Mouse (Mus musculus) C3H10T1/2 (cell line): ENCODE results near the gene Mob3a. TPM values are rescaled to one million over a fixed set of nuclear protein-coding genes. Genes with fewer than 3 reads are reported as not detected.

Experiments used
- polyA plus RNA-seq, 2 experiments: library from polyadenylated mRNA; unstranded; fragments of >200 nt; fragmentation: generic; extraction: Trizol; gene quantifications; one replicate each; pipeline ENCODE4 v1.2.1; 2012; ENCODE audit warnings: missing spikeins in 2 of 2

Gene Mob3a
- polyA plus RNA-seq: 10 to 100 TPM; 19.8 to 24.3 TPM

DNA sequence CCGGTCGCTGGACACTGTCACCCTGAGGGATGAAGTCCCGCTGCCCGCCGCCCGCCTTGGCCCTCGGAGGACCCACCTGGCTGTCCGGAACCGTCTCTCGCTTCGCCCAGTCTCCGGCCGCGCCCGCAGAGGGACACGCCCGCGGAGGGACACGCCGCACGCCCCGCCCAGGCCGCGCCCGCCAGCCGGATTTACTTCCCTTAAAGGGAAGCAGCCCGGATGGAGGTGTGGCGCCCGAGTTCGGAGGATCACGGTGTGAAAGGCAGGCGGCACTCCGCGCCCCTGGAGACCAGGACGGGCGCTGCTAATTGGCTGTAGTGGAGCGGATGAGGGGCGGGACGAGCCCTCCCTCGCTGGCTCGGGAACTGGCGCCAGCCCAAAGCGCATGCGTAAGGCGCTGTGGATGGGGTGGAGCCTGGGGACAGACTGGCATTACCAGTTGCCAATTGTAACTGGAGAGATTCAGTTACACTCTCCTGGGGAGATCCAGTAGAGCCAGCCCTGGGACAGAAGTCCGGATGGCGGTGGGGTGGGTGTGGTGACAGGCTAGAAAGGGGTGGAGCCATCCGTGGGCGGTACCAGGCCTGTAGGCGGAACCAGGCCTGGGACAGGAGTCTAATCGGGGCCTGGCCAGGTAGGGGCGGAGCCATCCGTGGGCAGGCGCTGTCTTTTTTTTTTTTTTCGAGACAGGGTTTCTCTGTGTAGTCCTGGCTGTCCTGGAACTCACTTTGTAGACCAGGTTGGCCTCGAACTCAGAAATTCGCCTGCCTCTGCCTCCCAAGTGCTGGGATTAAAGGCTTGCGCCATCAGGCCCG is at the start of gene Mob3a, which contains the start of gene Izumo4:
Gene Mob3a (minus strand): TSS at position 257 of the 815 bp plus-strand sequence.
Gene Izumo4 (plus strand): TSS at position 464 of the 815 bp plus-strand sequence.

DNA sequence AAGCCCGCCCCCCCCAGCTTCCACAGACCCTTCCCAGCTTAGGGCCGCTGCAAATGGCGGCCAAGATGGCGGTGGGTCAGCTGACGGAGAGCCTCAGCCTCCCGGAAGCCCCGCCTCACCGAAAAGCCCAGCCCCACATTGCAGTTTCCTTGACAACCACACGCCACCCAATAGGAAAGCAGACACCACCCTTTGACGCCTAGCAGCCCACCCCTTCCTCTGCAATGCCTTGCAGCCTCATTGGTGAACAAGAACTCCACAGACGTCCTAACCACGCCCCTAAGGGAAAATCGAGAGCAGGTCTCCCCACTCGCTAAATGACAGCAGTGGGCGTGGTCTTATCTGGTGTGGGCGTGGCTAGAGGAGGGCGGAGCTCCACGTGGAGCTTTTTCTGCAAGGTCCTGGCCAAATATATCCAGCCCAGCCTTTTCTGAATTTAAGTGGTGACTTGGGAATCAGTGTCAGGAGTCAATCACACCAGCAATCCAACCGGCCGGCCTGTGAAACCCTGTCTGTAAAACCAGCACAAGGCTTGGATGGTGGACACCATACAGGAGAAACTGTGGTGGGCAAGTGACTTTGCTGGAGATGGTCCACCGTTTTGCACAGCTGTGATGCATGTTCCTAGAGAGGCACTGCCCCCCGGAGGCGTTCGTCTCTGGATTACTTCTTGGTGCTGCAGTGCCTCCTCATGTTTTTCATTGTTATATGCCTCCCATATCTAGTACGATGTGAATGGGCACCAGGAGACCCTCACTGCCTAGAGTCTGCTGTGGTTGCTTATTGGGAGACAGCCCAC is 40.6 kb upstream of the Mob3a start, which contains the start of gene Ap3d1:
Gene Ap3d1 (minus strand): TSS at position 85 of the 799 bp plus-strand sequence.

DNA sequence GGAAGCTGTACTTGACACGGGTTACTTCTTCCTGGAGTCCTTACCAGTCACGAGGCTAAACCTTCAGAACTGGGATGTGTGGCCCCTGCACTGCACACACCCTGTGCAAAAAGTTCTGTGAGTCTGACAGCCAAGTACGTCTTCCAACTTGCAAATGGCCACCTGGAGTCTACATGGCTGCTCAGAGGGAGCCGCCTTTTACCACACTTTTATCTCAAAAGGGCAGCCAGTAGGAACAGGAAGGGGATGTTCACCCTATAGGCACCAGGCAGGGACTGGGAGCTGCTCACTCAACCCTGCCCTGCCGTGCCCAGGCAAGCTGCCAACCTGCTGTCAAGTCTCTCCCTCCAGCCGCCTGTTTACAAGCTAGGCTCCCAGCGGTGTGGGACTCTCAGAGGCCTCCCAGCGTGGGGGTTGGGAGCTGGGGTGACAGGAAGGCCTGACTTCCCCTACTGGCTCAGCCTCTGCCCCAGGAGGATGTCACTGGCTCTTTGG is 23.8 kb downstream of the Mob3a start, which contains the start of gene Mknk2:
Gene Mknk2 (minus strand): TSS at position 171 of the 495 bp plus-strand sequence.

DNA sequence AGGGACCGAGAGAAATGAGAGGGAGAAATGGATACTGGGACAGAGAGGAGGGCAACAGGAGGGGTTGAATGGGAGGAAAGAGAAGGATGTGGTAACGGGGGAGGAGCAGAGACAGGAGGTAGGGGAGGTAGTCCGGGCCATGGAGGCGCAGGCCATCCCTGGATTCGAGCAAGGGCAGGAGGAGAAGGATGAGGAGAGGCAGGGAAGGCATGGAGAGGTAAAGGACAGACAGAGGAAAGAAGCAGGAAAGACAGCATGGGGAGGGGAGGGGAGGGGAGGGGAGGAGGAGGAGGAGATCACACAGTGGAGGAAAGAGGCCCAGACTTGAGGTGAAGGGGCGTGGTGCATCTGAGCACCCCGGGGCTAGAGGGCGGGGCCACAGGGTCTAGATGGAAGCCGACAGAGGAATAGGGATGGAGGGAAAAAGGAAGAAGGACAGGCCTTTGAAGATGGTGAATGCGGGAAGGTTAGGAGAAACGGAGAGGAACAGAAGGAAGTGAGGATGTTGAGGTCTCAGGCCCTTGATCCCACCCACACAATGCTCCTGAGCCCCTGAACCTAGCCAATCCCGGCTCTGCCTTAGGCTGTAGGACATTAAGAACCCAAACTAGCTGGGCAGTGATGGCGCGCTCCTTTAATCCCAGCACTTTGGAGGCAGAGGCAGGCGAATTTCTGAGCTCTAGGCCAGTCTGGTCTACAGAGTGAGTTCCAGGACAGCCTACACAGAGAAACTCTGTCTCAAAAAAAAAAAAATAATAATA is 44.7 kb downstream of the Mob3a start, which contains the start of gene Btbd2:
Gene Btbd2 (minus strand): TSS at position 209 of the 761 bp plus-strand sequence.

Other genes with a start within 250 kb of the Mob3a start
- gene Onecut3, start 207.1 kb downstream of the Mob3a start, polyA plus RNA-seq: under 1 TPM; under 0.01 to 0.01 TPM
- gene Atp8b3, start 162.9 kb downstream of the Mob3a start, polyA plus RNA-seq: under 1 TPM; 0.29 to 0.77 TPM
- 10 to 100 TPM; 13.6 to 30.1 TPM for gene Rexo1, start 140.4 kb downstream of the Mob3a start, polyA plus RNA-seq
- gene Klf16, start 124.7 kb downstream of the Mob3a start, polyA plus RNA-seq: 10 to 100 TPM; 14.7 to 17.8 TPM
- gene Abhd17a, start 111.6 kb downstream of the Mob3a start, polyA plus RNA-seq: 100 to 1,000 TPM; 189 to 208 TPM
- gene Scamp4, start 99.1 kb downstream of the Mob3a start, polyA plus RNA-seq: 100 to 1,000 TPM in 1 of 2 experiments, 10 to 100 TPM in 1; 96.1 to 132 TPM
- 10 to 100 TPM; 10.3 to 12.6 TPM for gene Adat3, start 99.1 kb downstream of the Mob3a start, polyA plus RNA-seq
- gene Gm49322, start 96.0 kb downstream of the Mob3a start, polyA plus RNA-seq: 1 to 10 TPM in 1 of 2 experiments, under 1 TPM in 1; 0.39 to 1.4 TPM
- 100 to 1,000 TPM; 224 to 226 TPM for gene Csnk1g2, start 79.1 kb downstream of the Mob3a start, polyA plus RNA-seq
- 100 to 1,000 TPM in 1 of 2 experiments, 10 to 100 TPM in 1; 54.5 to 122 TPM for gene Btbd2, start 44.9 kb downstream of the Mob3a start, polyA plus RNA-seq
- 100 to 1,000 TPM in 1 of 2 experiments, 10 to 100 TPM in 1; 50.6 to 131 TPM for gene Mknk2, start 23.9 kb downstream of the Mob3a start, polyA plus RNA-seq
- 10 to 100 TPM in 1 of 2 experiments, 1 to 10 TPM in 1; 2.2 to 31.4 TPM for gene Izumo4, start 207 bp upstream of the Mob3a start, polyA plus RNA-seq
- gene Ap3d1, start 40.3 kb upstream of the Mob3a start, polyA plus RNA-seq: 10 to 100 TPM; 37.2 to 87.2 TPM
- 10 to 100 TPM in 1 of 2 experiments, 1 to 10 TPM in 1; 2.9 to 12.0 TPM for gene Dot1l, start 53.2 kb upstream of the Mob3a start, polyA plus RNA-seq
- 100 to 1,000 TPM in 1 of 2 experiments, 10 to 100 TPM in 1; 97.6 to 167 TPM for gene Sf3a2, start 96.2 kb upstream of the Mob3a start, polyA plus RNA-seq
- gene Plekhj1, start 96.6 kb upstream of the Mob3a start, polyA plus RNA-seq: 10 to 100 TPM; 64.7 to 99.4 TPM
- 1 to 10 TPM in 1 of 2 experiments, under 1 TPM in 1; 0.25 to 1.2 TPM for gene Amh, start 103.3 kb upstream of the Mob3a start, polyA plus RNA-seq
- gene Jsrp1, start 111.5 kb upstream of the Mob3a start, polyA plus RNA-seq: under 1 TPM in 1 of 2 experiments, not detected in 1; 0.94 TPM
- gene Oaz1, start 124.7 kb upstream of the Mob3a start, polyA plus RNA-seq: 1,000 to 10,000 TPM; 1,765 to 2,268 TPM
- gene Lingo3, start 142.1 kb upstream of the Mob3a start, polyA plus RNA-seq: under 1 TPM; 0.01 to 0.07 TPM
- gene Lsm7, start 153.2 kb upstream of the Mob3a start, polyA plus RNA-seq: 100 to 1,000 TPM; 321 to 392 TPM
- 10 to 100 TPM; 16.7 to 38.9 TPM for gene Sppl2b, start 153.3 kb upstream of the Mob3a start, polyA plus RNA-seq
- gene Tmprss9, start 169.9 kb upstream of the Mob3a start, polyA plus RNA-seq: under 1 TPM; 0.01 to 0.06 TPM
- 100 to 1,000 TPM; 226 to 741 TPM for gene Timm13, start 199.0 kb upstream of the Mob3a start, polyA plus RNA-seq
- 10 to 100 TPM; 12.8 to 15.5 TPM for gene Lmnb2, start 216.3 kb upstream of the Mob3a start, polyA plus RNA-seq
- gene Gadd45b, start 228.1 kb upstream of the Mob3a start, polyA plus RNA-seq: 10 to 100 TPM; 15.9 to 26.5 TPM